Mouse (Mus musculus) 3T3-L1 (cell line): ENCODE data around the gene Cyth1.

Experiments used
- DNase-seq: peaks from one replicate; pipeline ENCODE4 v3.0.0-alpha.2; 2015; ENCODE audit warnings: low read depth, low spot score

The Cyth1 gene

GRCm38 (mm10) chr11:118248150-118249011, at the start of gene Cyth1:
Cyth1 (minus strand) TSS chr11:118248592.
- DNase-seq: peak; percentile 99

DNA sequence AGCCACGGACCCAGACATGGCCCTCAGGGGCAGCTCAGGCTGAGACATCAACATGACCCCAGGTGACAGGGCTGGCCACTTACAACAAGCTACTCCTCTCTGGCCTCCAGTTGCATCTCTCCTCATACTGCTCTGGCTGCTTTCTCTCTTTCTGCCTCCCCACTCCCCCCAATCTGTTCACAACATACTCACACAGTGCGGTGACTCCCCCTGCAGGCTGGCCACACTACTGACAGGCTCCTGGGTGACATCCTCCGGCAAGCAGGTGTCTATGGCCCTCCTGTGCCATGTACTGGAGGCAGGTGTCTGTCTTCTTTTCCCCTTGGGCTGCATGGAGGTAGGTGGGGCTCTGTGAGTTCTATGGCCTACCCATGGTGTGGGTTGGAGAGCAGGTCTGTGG, 49.6 kb upstream of the Cyth1 start:
- DNase-seq: no peak

DNA sequence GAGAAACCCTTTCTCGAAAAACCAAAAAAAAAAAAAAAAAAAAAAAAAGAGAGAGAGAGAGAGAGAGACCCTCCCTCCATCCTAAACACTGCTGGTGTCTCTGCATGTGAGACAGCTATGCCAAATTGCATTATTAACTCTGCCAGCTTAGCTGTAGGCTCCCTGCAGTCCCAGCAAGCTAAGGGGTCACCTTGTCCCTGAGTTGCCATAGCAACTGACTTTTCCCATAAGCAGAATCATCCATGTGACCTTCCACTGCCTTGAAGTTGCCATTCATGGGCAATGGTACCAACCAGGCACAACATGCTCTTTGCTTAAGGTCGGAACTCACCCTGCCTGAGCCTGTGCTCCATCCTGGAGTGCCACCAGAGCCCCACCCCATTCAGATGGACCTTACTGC, 46.6 kb upstream of the Cyth1 start:
- no peak for DNase-seq

DNA sequence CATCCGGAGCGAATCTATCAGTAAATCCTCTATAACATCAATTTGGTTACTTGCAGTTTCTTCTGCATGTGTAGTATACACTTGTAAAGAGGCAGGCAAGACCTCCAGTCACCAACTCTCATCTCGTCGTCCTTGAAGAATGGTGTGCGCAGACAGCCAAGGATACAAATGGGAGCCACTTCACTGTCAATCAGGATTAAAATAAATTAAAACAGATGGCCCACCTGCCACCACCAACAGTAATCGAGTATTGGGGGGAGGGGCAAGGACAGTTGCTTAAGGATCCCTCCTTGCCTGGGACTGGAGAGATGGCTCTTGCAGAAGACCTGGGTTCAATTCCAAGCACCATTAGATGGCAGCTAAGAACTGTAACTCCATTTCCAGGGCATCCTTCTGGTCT, 44.3 kb upstream of the Cyth1 start:
- DNase-seq: no peak

GRCm38 (mm10) chr11:118289999-118290889, 41.9 kb upstream of the Cyth1 start, which contains the start of gene Usp36:
Usp36 (minus strand) TSS chr11:118290244.
- peak; percentile 100 for DNase-seq

GRCm38 (mm10) chr11:118289562-118289961, 41.2 kb upstream of the Cyth1 start:
- peak; percentile 61 for DNase-seq

DNA sequence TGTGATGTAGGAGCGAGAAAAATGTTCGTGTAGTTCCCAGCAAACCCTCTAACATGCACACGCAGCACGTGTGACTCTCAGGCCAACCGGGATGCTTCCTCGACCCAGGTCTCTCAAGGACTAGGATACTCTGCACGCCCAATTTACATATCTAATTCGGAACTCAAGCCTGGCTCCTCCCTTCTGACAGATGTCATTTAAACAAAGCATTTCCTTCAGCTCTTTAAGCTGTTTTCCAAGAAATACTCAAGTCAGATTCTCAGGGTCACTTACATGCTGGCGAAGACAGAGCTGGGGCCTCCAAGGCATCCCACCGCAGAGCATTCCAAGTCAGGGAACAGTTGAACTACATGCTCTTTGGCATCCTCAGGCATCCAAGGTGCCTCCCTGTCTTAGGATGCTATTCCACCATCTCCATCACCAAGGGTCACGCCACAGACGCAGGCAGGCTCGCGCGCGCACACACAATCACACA, 40.7 kb upstream of the Cyth1 start:
- DNase-seq: peak; percentile 74

DNA sequence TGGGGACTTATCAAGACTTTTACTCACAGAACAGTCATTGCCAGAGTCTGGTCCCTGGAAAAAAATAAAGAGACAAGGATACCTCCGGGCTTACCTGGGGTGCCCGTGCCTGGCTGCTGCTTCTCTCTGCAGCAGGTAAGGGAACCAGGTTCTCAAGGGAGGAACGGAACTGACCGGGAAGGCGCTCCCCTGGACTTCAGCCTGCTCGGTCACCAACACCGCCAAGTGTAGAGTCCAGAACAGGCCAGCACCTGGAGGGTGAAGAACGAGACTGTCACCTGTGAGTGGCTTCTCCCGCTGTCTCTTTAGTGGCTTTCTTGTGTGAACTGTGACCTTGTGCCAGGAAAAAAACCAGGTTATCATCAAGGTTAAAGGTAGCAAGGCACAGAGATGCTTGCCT, 39.2 kb upstream of the Cyth1 start:
- no peak for DNase-seq

DNA sequence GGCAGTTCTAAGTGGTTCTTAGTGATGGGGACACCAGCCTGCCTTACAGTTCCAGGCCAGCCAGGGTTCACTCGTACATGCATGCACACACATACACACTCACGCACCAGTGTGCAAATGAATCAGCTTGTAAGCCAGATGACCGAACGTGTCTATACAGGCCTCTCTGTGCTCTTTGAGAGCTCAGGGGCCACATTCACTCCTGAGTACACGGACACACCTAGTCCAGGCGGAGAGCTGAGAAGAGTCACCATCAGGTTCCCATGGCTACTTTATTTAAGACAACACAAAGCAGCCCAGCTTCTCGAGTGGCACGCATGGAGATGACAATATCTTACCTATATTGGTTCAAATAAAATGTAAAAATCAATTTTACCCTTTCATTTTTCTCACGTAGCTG, 38.0 kb upstream of the Cyth1 start:
- DNase-seq: no peak

- no peak for DNase-seq
Measured at GRCm38 (mm10) chr11:118285791-118286190, 37.4 kb upstream of the Cyth1 start.

GRCm38 (mm10) chr11:118280218-118280617, 31.8 kb upstream of the Cyth1 start:
- no peak for DNase-seq

DNA sequence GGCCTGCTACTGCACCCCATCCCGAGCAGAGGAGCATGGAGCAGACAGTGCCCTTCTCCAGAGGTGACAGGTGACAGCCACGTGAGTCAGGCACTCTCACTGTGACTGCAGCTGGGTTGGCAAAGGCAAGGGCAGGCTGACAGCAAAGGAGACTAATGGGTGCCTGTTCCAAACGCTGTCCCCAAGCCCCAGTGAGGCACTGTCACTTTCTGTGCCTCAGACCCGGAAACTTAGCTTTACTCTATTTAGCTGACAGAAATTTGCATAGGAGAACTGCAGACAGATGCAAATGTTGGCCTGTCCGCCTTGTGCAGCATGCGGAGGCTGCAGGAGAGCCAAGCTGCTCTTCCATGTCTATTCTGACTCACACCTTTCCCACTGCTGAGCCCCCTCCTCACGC, 27.9 kb upstream of the Cyth1 start:
- no peak for DNase-seq

DNA sequence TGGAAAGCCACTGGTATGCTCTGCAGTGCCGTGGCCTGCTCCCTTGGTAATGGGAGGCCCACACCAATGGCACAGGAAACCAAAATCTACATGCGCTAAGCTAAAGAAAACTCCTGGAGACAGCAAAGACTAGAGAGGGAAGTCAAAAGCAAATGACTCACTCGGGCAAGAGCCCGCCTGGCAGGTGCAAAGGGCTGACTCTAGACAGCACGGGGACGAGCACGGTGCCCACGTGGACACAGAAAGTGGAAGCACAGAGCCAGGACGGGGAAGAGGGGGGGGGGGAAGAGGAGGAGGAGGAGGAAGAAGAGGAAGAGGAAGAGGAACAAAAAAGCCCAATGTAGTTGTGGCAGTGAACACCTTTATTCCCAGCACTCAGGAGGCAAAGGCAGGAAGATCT, 26.7 kb upstream of the Cyth1 start:
- DNase-seq: no peak

DNA sequence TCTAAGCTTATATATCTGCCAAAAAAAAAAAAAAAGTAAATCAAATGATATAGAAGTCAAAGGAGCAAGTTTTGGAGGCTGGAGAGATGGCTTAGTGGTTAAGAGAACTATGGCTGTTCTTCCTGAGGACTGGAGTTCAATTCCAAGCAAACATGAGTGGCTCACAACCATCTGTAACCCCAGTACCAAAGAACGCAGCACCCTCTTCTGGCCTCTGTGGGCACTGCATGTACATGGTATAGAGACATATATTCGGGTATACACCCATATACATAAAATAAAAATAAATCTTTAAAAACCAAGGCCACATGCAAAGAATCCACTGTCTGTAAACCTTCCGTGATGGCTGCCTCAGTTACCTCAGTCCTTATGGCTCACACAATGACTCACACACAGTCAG, 21.4 kb upstream of the Cyth1 start:
- peak; percentile 53 for DNase-seq

DNA sequence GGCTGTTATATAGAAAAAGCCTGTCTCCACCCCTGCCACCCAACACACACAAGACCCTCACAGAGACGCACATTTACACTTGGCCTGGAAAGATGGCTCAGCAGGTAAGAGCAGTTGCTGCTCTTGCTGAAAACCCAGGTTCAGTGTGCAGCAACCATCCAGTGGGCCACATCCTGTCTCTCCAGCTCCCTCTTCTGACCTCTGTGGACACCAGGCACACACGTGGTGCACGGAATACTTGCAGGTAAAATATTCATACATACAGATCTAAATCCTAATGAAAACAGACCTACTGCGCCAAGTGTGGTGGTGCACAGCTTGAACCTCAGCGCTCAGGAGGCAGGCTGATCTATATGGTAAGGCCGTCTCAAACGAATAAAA, 18.3 kb upstream of the Cyth1 start:
- no peak for DNase-seq

- DNase-seq: no peak
Measured at GRCm38 (mm10) chr11:118266044-118266665, 17.8 kb upstream of the Cyth1 start.

DNA sequence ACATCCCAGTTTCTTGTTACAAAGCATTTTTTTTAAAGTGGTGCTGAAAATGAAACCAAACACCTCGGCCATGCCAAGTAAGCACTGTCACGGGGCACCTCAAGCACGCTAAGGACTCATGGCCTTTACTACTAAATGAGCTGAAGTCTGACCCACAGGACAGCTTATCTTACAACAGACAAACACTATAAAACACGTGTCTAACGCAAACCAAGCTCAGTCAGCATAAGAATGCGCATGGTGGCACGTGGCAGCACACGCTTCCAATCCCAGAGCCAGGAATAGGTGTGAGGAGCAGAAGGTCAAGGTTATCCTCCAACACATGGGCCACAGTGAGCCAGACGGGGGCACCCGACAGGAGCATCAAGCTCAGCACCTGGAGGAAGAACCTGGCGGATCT, 17.2 kb upstream of the Cyth1 start:
- DNase-seq: no peak

- no peak for DNase-seq
Measured at GRCm38 (mm10) chr11:118263146-118263545, 14.8 kb upstream of the Cyth1 start.

GRCm38 (mm10) chr11:118260081-118260480, 11.7 kb upstream of the Cyth1 start:
- DNase-seq: no peak

GRCm38 (mm10) chr11:118259580-118259979, 11.2 kb upstream of the Cyth1 start:
- no peak for DNase-seq

DNA sequence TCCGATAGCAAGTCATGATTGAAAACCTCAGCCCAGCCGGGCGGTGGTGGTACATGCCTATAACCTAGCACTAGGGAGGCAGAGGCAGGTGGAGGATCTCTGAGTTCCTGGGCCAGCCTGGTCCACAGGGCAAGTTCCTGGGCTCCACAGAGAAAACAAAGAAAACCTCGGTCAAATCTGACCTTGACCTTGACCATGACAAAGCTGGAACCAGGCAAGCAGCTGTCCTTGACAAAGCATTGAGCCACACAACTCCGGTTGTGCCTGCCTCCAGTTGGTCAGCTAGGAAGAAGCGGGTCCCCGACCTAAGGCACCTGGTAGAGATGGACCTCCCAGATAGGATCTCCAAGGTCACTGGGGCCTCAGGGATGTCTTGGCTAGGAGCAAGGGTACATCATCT, 8.0 kb upstream of the Cyth1 start:
- DNase-seq: no peak
